Mouse (Mus musculus): ENCODE measurements around the gene Hist1h2ae. TPM values are rescaled to one million over a fixed set of nuclear protein-coding genes. Genes with fewer than 3 reads are reported as not detected.

Gene Hist1h2ae
- polyA plus RNA-seq, 1 experiment from 2014 or later, result 78.4 TPM

Small RNA genes within 50 kb of the gene (microRNA-seq; reads per million reads assigned to microRNA genes)
- not detected for gene Gm44297 (ENCODE audit: borderline number of aligned reads)
- gene Gm44359 (ENCODE audit: borderline number of aligned reads), result not detected
- gene Gm44394 (ENCODE audit: borderline number of aligned reads), result not detected

Other genes starting within 250 kb of the Hist1h2ae start
- gene Zfp322a, start 202.0 kb downstream of the Hist1h2ae start, polyA plus RNA-seq (2014; fragmentation: Nextera tagmentation; extraction: Ambion mirVana), result 72.4 and 76.2 TPM in 2 replicates
- 15.0 and 16.2 TPM in 2 replicates for gene Abt1, start 147.4 kb downstream of the Hist1h2ae start, polyA plus RNA-seq (2014; fragmentation: Nextera tagmentation; extraction: Ambion mirVana)
- 0.24 and 0.35 TPM in 2 replicates for gene Btn1a1, start 105.3 kb downstream of the Hist1h2ae start, polyA plus RNA-seq (2014; fragmentation: Nextera tagmentation; extraction: Ambion mirVana)
- 1.1 and 1.4 TPM in 2 replicates for gene Btn2a2, start 82.4 kb downstream of the Hist1h2ae start, polyA plus RNA-seq (2014; fragmentation: Nextera tagmentation; extraction: Ambion mirVana)
- 3.5 and 5.0 TPM in 2 replicates for gene Hist1h4h, start 40.2 kb downstream of the Hist1h2ae start, polyA plus RNA-seq (2014; fragmentation: Nextera tagmentation; extraction: Ambion mirVana)
- gene Hist1h2af, start 37.3 kb downstream of the Hist1h2ae start, polyA plus RNA-seq (2014; fragmentation: Nextera tagmentation; extraction: Ambion mirVana), result 7.8 and 7.9 TPM in 2 replicates
- 6.1 and 7.8 TPM in 2 replicates for gene Hist1h3g, start 35.8 kb downstream of the Hist1h2ae start, polyA plus RNA-seq (2014; fragmentation: Nextera tagmentation; extraction: Ambion mirVana)
- 0.67 and 1.3 TPM in 2 replicates for gene Hist1h2bh, start 27.8 kb downstream of the Hist1h2ae start, polyA plus RNA-seq (2014; fragmentation: Nextera tagmentation; extraction: Ambion mirVana)
- 1.2 and 1.5 TPM in 2 replicates for gene Hist1h3f, start 27.2 kb downstream of the Hist1h2ae start, polyA plus RNA-seq (2014; fragmentation: Nextera tagmentation; extraction: Ambion mirVana)
- 1.3 TPM in 1 of 2 replicates, not detected in the other for gene Hist1h4f, start 19.6 kb downstream of the Hist1h2ae start, polyA plus RNA-seq (2014; fragmentation: Nextera tagmentation; extraction: Ambion mirVana)
- 0.53 and 0.71 TPM in 2 replicates for gene Hist1h1d, start 18.0 kb downstream of the Hist1h2ae start, polyA plus RNA-seq (2014; fragmentation: Nextera tagmentation; extraction: Ambion mirVana)
- 9.0 and 12.1 TPM in 2 replicates for gene Hist1h3e, start 8.9 kb downstream of the Hist1h2ae start, polyA plus RNA-seq (2014; fragmentation: Nextera tagmentation; extraction: Ambion mirVana)
- gene Hist1h2bg, start 176 bp upstream of the Hist1h2ae start, polyA plus RNA-seq (2014; fragmentation: Nextera tagmentation; extraction: Ambion mirVana), result 8.4 and 8.6 TPM in 2 replicates
- 4.1 and 4.9 TPM in 2 replicates for gene Hist1h2bf, start 3.0 kb upstream of the Hist1h2ae start, polyA plus RNA-seq (2014; fragmentation: Nextera tagmentation; extraction: Ambion mirVana)
- 2.1 and 3.8 TPM in 2 replicates for gene Hist1h2ad, start 3.2 kb upstream of the Hist1h2ae start, polyA plus RNA-seq (2014; fragmentation: Nextera tagmentation; extraction: Ambion mirVana)
- gene Hist1h3d, start 4.5 kb upstream of the Hist1h2ae start, polyA plus RNA-seq (2014; fragmentation: Nextera tagmentation; extraction: Ambion mirVana), result 10.2 and 11.3 TPM in 2 replicates
- gene Hist1h4d, start 10.4 kb upstream of the Hist1h2ae start, polyA plus RNA-seq (2014; fragmentation: Nextera tagmentation; extraction: Ambion mirVana), result 115 and 122 TPM in 2 replicates
- gene Hist1h2be, start 49.9 kb upstream of the Hist1h2ae start, polyA plus RNA-seq (2014; fragmentation: Nextera tagmentation; extraction: Ambion mirVana), result 2.1 and 3.1 TPM in 2 replicates
- 23.0 and 24.4 TPM in 2 replicates for gene Hist1h1e, start 51.3 kb upstream of the Hist1h2ae start, polyA plus RNA-seq (2014; fragmentation: Nextera tagmentation; extraction: Ambion mirVana)
- 1.4 and 2.2 TPM in 2 replicates for gene Hist1h2ac, start 112.7 kb upstream of the Hist1h2ae start, polyA plus RNA-seq (2014; fragmentation: Nextera tagmentation; extraction: Ambion mirVana)
- gene Hist1h2bc, start 113.0 kb upstream of the Hist1h2ae start, polyA plus RNA-seq (2014; fragmentation: Nextera tagmentation; extraction: Ambion mirVana), result 25.1 and 27.3 TPM in 2 replicates
- not detected in 2 replicates for gene Hist1h1t, start 124.6 kb upstream of the Hist1h2ae start, polyA plus RNA-seq (2014; fragmentation: Nextera tagmentation; extraction: Ambion mirVana)
- 6.1 TPM in 2 replicates for gene Hist1h4c, start 127.2 kb upstream of the Hist1h2ae start, polyA plus RNA-seq (2014; fragmentation: Nextera tagmentation; extraction: Ambion mirVana)
- gene Hfe, start 139.6 kb upstream of the Hist1h2ae start, polyA plus RNA-seq (2014; fragmentation: Nextera tagmentation; extraction: Ambion mirVana), result 4.3 and 4.6 TPM in 2 replicates
- 18.8 and 19.7 TPM in 2 replicates for gene Hist1h1c, start 167.6 kb upstream of the Hist1h2ae start, polyA plus RNA-seq (2014; fragmentation: Nextera tagmentation; extraction: Ambion mirVana)
- 15.5 and 18.1 TPM in 2 replicates for gene Hist1h3c, start 174.4 kb upstream of the Hist1h2ae start, polyA plus RNA-seq (2014; fragmentation: Nextera tagmentation; extraction: Ambion mirVana)
- gene Hist1h2bb, start 175.5 kb upstream of the Hist1h2ae start, polyA plus RNA-seq (2014; fragmentation: Nextera tagmentation; extraction: Ambion mirVana), result 2.6 and 2.9 TPM in 2 replicates
- gene Hist1h2ab, start 179.9 kb upstream of the Hist1h2ae start, polyA plus RNA-seq (2014; fragmentation: Nextera tagmentation; extraction: Ambion mirVana), result 48.1 and 54.7 TPM in 2 replicates
- gene Hist1h3b, start 181.0 kb upstream of the Hist1h2ae start, polyA plus RNA-seq (2014; fragmentation: Nextera tagmentation; extraction: Ambion mirVana), result 8.3 and 10.5 TPM in 2 replicates
- gene Hist1h4b, start 185.8 kb upstream of the Hist1h2ae start, polyA plus RNA-seq (2014; fragmentation: Nextera tagmentation; extraction: Ambion mirVana), result 7.4 and 10.1 TPM in 2 replicates
- not detected in 2 replicates for gene Hist1h4a, start 190.0 kb upstream of the Hist1h2ae start, polyA plus RNA-seq (2014; fragmentation: Nextera tagmentation; extraction: Ambion mirVana)
- 4.0 and 4.3 TPM in 2 replicates for gene Hist1h3a, start 191.2 kb upstream of the Hist1h2ae start, polyA plus RNA-seq (2014; fragmentation: Nextera tagmentation; extraction: Ambion mirVana)
- 4.5 and 5.0 TPM in 2 replicates for gene Hist1h1a, start 192.4 kb upstream of the Hist1h2ae start, polyA plus RNA-seq (2014; fragmentation: Nextera tagmentation; extraction: Ambion mirVana)
- 0.18 TPM in 1 of 2 replicates, not detected in the other for gene Trim38, start 198.7 kb upstream of the Hist1h2ae start, polyA plus RNA-seq (2014; fragmentation: Nextera tagmentation; extraction: Ambion mirVana)
- gene Slc17a2, start 235.8 kb upstream of the Hist1h2ae start, polyA plus RNA-seq (2014; fragmentation: Nextera tagmentation; extraction: Ambion mirVana), result not detected in 2 replicates